Mouse (Mus musculus) ES-E14 (cell line): Measurements from ENCODE around the gene Gm9803.

Experiments
- HCFC1 ChIP-seq: IDR thresholded peaks from 2 replicates; pipeline ENCODE4 v1.6.1; 2012; ENCODE audit warnings: low read length, inconsistent platforms, borderline replicate concordance; ENCODE audit not compliant: insufficient read depth
- MAFK ChIP-seq: IDR thresholded peaks from 2 replicates; pipeline ENCODE4 v1.6.1; 2014; ENCODE audit warnings: mild to moderate bottlenecking, low read depth, low read length, inconsistent platforms; ENCODE audit not compliant: insufficient read depth

DNA sequence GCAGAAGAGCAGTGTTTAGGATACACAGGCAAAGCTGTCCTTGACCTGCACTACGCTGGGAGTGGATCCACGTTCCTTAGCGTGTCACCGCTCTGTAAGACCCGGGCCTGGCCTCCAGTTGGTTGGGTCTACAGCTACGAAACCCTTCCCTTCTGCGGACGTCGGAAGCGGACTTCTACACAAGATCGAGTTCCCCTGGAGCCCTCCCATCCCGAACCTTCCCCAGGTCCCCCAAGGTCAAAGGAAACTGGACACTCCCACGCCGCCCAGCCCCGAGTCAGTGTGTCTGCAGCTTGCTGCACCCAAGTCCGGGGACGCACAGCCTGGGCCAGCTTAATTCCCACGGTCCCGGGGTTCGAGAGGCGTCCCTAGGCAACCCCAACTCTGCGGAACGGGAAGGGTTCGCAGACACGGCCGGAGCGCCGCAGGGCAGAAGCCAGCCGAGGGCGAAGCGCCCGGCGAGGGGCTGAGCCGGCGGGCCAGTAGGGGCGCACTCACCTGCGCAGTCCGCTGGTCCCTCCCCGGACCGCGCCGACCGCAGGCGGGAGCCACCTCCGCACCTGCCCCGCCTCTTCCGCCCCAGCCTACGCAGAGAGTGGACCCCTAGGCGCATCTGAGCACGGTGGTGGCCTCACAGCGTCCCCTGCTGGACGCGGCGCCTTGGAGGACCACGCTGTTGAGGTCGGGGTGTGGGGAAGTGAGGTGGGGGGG is 16.7 kb downstream of the Gm9803 start, which contains the start of gene 1700021F05Rik:
- TF ChIP-seq HCFC1 (peak; percentile 70), MAFK (no peak)
